Mouse (Mus musculus) MEL (cell line): ENCODE data around the gene Mov10l1. TPM values are rescaled to one million over a fixed set of nuclear protein-coding genes. Genes with fewer than 3 reads are reported as not detected.

Experiments
- DNase-seq: peaks from one replicate; pipeline ENCODE4 v3.0.0; 2011; ENCODE audit warnings: low read depth, low spot score
- H3K27ac ChIP-seq: 2 replicates; pipeline ENCODE4 v1.5.1; 2012; ENCODE audit warnings: low read depth, mild to moderate bottlenecking, control low read depth, low read length, moderate library complexity; ENCODE audit not compliant: control insufficient read depth
- H3K27me3 ChIP-seq, 2 experiments: fragments of 150-350 bp in 1 of 2; sonication (generic) in 1 of 2; 2 replicates each; pipeline ENCODE4 v1.6.1; 2012; ENCODE audit warnings: low read length in 2 of 2, mild to moderate bottlenecking in 2 of 2, improper control_type of control experiment in 1 of 2, moderate library complexity in 1 of 2; ENCODE audit not compliant: insufficient read depth in 2 of 2, control insufficient read depth in 1 of 2
- H3K36me3 ChIP-seq, 2 experiments: 2 replicates each; pipeline ENCODE4 v1.6.1; 2012 to 2014; ENCODE audit warnings: low read length in 2 of 2, improper control_type of control experiment in 1 of 2, inconsistent platforms in 1 of 2, mild to moderate bottlenecking in 1 of 2; ENCODE audit not compliant: insufficient read depth in 2 of 2, control insufficient read depth in 1 of 2
- H3K4me1 ChIP-seq, 2 experiments: fragments of 150-350 bp in 1 of 2; sonication (generic) in 1 of 2; 2 replicates each; pipeline ENCODE4 v1.6.1; 2012; ENCODE audit warnings: low read length in 2 of 2, improper control_type of control experiment in 1 of 2, mild to moderate bottlenecking in 1 of 2; ENCODE audit not compliant: insufficient read depth in 2 of 2, control insufficient read depth in 1 of 2
- H3K4me3 ChIP-seq, 2 experiments: fragments of 150-350 bp in 1 of 2; sonication (generic) in 1 of 2; 2 replicates each; pipeline ENCODE4 v1.5.1; 2012; ENCODE audit warnings: low read depth in 2 of 2, low read length in 2 of 2, mild to moderate bottlenecking in 2 of 2, moderate library complexity in 2 of 2, control low read depth in 1 of 2, improper control_type of control experiment in 1 of 2; ENCODE audit not compliant: control insufficient read depth in 1 of 2, insufficient read depth in 1 of 2
- H3K79me2 ChIP-seq: 2 replicates; pipeline ENCODE4 v1.6.1; 2012; ENCODE audit warnings: mild to moderate bottlenecking, low read length, moderate library complexity; ENCODE audit not compliant: control insufficient read depth, poor library complexity, insufficient read depth
- H3K9ac ChIP-seq: 2 replicates; pipeline ENCODE4 v1.6.1; 2012; ENCODE audit warnings: low read depth, mild to moderate bottlenecking, control low read depth, low read length, moderate library complexity; ENCODE audit not compliant: control insufficient read depth, poor library complexity, severe bottlenecking
- H3K9me3 ChIP-seq: fragments of 150-350 bp; sonication (generic); replicated peaks from 2 replicates; pipeline ENCODE4 v1.6.1; 2012; ENCODE audit warnings: mild to moderate bottlenecking, low read length, improper control_type of control experiment, moderate library complexity; ENCODE audit not compliant: insufficient read depth
- BHLHE40 ChIP-seq: IDR thresholded peaks from 2 replicates; pipeline ENCODE4 v1.6.1; 2012; ENCODE audit warnings: low read depth, mild to moderate bottlenecking, inconsistent platforms, low read length, improper control_type of control experiment, borderline replicate concordance
- CTCF ChIP-seq, 3 experiments: IDR thresholded peaks in 2 of 3; conservative IDR thresholded peaks in 1 of 3; 2 replicates each; pipeline ENCODE4 v1.5.1; 2011 to 2012; ENCODE audit warnings: low read length in 3 of 3, low read depth in 2 of 3, mild to moderate bottlenecking in 2 of 3, improper control_type of control experiment in 1 of 3, inconsistent platforms in 1 of 3, mixed read lengths in 1 of 3, moderate library complexity in 1 of 3; ENCODE audit not compliant: control insufficient read depth in 1 of 3, insufficient read depth in 1 of 3, poor library complexity in 1 of 3, severe bottlenecking in 1 of 3
- EP300 ChIP-seq, 2 experiments: IDR thresholded peaks; 2 replicates each; pipeline ENCODE4 v1.6.1; 2011; ENCODE audit warnings: improper control_type of control experiment in 2 of 2, low read length in 2 of 2, low read depth in 1 of 2, mild to moderate bottlenecking in 1 of 2
- ETS1 ChIP-seq: IDR thresholded peaks from 2 replicates; pipeline ENCODE4 v1.6.1; 2012; ENCODE audit warnings: low read depth, mild to moderate bottlenecking, inconsistent platforms, low read length, improper control_type of control experiment, moderate library complexity
- GABPA ChIP-seq: IDR thresholded peaks from 2 replicates; pipeline ENCODE4 v1.6.1; 2012; ENCODE audit warnings: low read depth, mild to moderate bottlenecking, inconsistent platforms, low read length, improper control_type of control experiment, moderate library complexity
- GATA1 ChIP-seq: IDR thresholded peaks from 2 replicates; pipeline ENCODE4 v1.6.1; 2011; ENCODE audit warnings: low read depth, low read length, improper control_type of control experiment
- HCFC1 ChIP-seq: IDR thresholded peaks from 2 replicates; pipeline ENCODE4 v1.6.1; 2012; ENCODE audit warnings: low read depth, mild to moderate bottlenecking, inconsistent platforms, low read length, improper control_type of control experiment, moderate library complexity
- KAT2A ChIP-seq: conservative IDR thresholded peaks from 2 replicates; pipeline ENCODE4 v1.6.1; 2012; ENCODE audit warnings: low read depth, low read length, improper control_type of control experiment, inconsistent platforms
- MAZ ChIP-seq: IDR thresholded peaks from 2 replicates; pipeline ENCODE4 v1.6.1; 2012; ENCODE audit warnings: low read depth, mild to moderate bottlenecking, inconsistent platforms, low read length, improper control_type of control experiment
- MXI1 ChIP-seq: IDR thresholded peaks from 2 replicates; pipeline ENCODE4 v1.6.1; 2011; ENCODE audit warnings: mild to moderate bottlenecking, low read depth, low read length, improper control_type of control experiment
- MYB ChIP-seq: IDR thresholded peaks from 2 replicates; pipeline ENCODE4 v1.6.1; 2011; ENCODE audit warnings: mild to moderate bottlenecking, low read depth, low read length, improper control_type of control experiment
- MYC ChIP-seq: IDR thresholded peaks from 2 replicates; pipeline ENCODE4 v1.6.1; 2011; ENCODE audit warnings: low read depth, mild to moderate bottlenecking, low read length, improper control_type of control experiment, moderate library complexity
- NELFE ChIP-seq: IDR thresholded peaks from 2 replicates; pipeline ENCODE4 v1.6.1; 2011; ENCODE audit warnings: low read depth, low read length, improper control_type of control experiment
- NRF1 ChIP-seq: IDR thresholded peaks from 2 replicates; pipeline ENCODE4 v1.6.1; 2014; ENCODE audit warnings: low read depth, mild to moderate bottlenecking, inconsistent platforms, low read length, improper control_type of control experiment, moderate library complexity; ENCODE audit not compliant: poor library complexity, insufficient read depth, severe bottlenecking
- POLR2A ChIP-seq, 2 experiments: IDR thresholded peaks; 2 replicates each; pipeline ENCODE4 v1.6.1; 2011 to 2012; ENCODE audit warnings: low read length in 2 of 2, mild to moderate bottlenecking in 2 of 2, control low read depth in 1 of 2, improper control_type of control experiment in 1 of 2, low read depth in 1 of 2, moderate library complexity in 1 of 2; ENCODE audit not compliant: control insufficient read depth in 1 of 2, insufficient read depth in 1 of 2, poor library complexity in 1 of 2
- POLR2AphosphoS2 ChIP-seq: IDR thresholded peaks from 2 replicates; pipeline ENCODE4 v1.6.1; 2011; ENCODE audit warnings: low read length, improper control_type of control experiment
- RAD21 ChIP-seq: IDR thresholded peaks from 2 replicates; pipeline ENCODE4 v1.6.1; 2011; ENCODE audit warnings: mild to moderate bottlenecking, low read depth, low read length, improper control_type of control experiment
- RCOR1 ChIP-seq: IDR thresholded peaks from 2 replicates; pipeline ENCODE4 v1.6.1; 2012; ENCODE audit warnings: low read depth, mild to moderate bottlenecking, inconsistent platforms, low read length, improper control_type of control experiment
- SMC3 ChIP-seq: IDR thresholded peaks from 2 replicates; pipeline ENCODE4 v1.6.1; 2011; ENCODE audit warnings: low read depth, low read length, improper control_type of control experiment
- TCF12 ChIP-seq: IDR thresholded peaks from 2 replicates; pipeline ENCODE4 v1.6.1; 2014; ENCODE audit warnings: low read depth, mild to moderate bottlenecking, inconsistent platforms, low read length, improper control_type of control experiment, moderate library complexity
- USF1 ChIP-seq: IDR thresholded peaks from 2 replicates; pipeline ENCODE4 v1.6.1; 2014; ENCODE audit warnings: low read depth, mild to moderate bottlenecking, inconsistent platforms, low read length, improper control_type of control experiment, moderate library complexity
- USF2 ChIP-seq, 2 experiments: IDR thresholded peaks; 2 replicates each; pipeline ENCODE4 v1.6.1; 2011 to 2012; ENCODE audit warnings: improper control_type of control experiment in 2 of 2, low read length in 2 of 2, borderline replicate concordance in 1 of 2, inconsistent platforms in 1 of 2, low read depth in 1 of 2, mild to moderate bottlenecking in 1 of 2; ENCODE audit not compliant: insufficient read depth in 1 of 2
- ZC3H11A ChIP-seq: IDR thresholded peaks from 2 replicates; pipeline ENCODE4 v1.6.1; 2012; ENCODE audit warnings: low read depth, mild to moderate bottlenecking, inconsistent platforms, low read length, improper control_type of control experiment
- ZKSCAN1 ChIP-seq: IDR thresholded peaks from 2 replicates; pipeline ENCODE4 v1.6.1; 2012; ENCODE audit warnings: low read depth, mild to moderate bottlenecking, inconsistent platforms, low read length, improper control_type of control experiment, moderate library complexity
- ZNF384 ChIP-seq: IDR thresholded peaks from 2 replicates; pipeline ENCODE4 v1.6.1; 2012; ENCODE audit warnings: low read depth, mild to moderate bottlenecking, inconsistent platforms, low read length, improper control_type of control experiment
- polyA plus RNA-seq, 2 experiments: library from polyadenylated mRNA; stranded (reverse) in 1 of 2; unstranded in 1 of 2; fragments of >175 nt in 1 of 2; fragments of >200 nt in 1 of 2; gene quantifications; 2 replicates each; pipeline versions ENCODE4 v1.2.1 to v1.2.4; 2012; ENCODE audit warnings: low replicate concordance in 2 of 2, low read depth in 1 of 2; ENCODE audit not compliant: insufficient read length in 2 of 2, insufficient read depth in 1 of 2, missing spikeins in 1 of 2
- total RNA-seq: library from RNA; depleted of rRNA; stranded (reverse); fragments of 300-350 nt; gene quantifications from 2 replicates; pipeline ENCODE4 v1.2.3, GENCODE M21; 2012

The Mov10l1 gene
- total and polyA plus RNA-seq, 3 experiments = not detected

- Histone ChIP-seq H3K4me1 (no peaks in the 10 kb centered on the region), H3K27ac (no peak overlapping the region), H3K9ac (no peak overlapping the region), H3K36me3 (no peaks in the 10 kb centered on the region), H3K27me3 (peaks cover 2 to 12% of the 10 kb centered on the region in 2 experiments; a peak in 3 of 4 replicates), H3K4me3 (no peak overlapping the region), H3K79me2 (no peaks in the 10 kb centered on the region), H3K9me3 (no peaks in the 10 kb centered on the region)
- TF ChIP-seq CTCF (IDR thresholded peaks at IDR 0.05 in 2 of 3, conservative IDR thresholded peaks at IDR 0.05 in 1 of 3; ENCODE audit: control insufficient read depth in 1 of 3, insufficient read depth in 1 of 3, low read depth in 2 of 3, low read length in 3 of 3, poor library complexity in 1 of 3, severe bottlenecking in 1 of 3) = no peak
- no peak for TF ChIP-seq SMC3
- no peak for TF ChIP-seq BHLHE40
- TF ChIP-seq KAT2A = no peak
- no peak for TF ChIP-seq EP300 (IDR thresholded peaks at IDR 0.05; ENCODE audit: low read depth in 1 of 2, low read length in 2 of 2)
- no peak for TF ChIP-seq GATA1
- no peak for TF ChIP-seq RAD21
- TF ChIP-seq MAZ = no peak
- no peak for TF ChIP-seq ZNF384
- no peak for DNase-seq
Observed at GRCm38 (mm10) chr15:89062518-89062910, 79.8 kb downstream of the Mov10l1 start.

GRCm38 (mm10) chr15:89063001-89063400 is 80.3 kb downstream of the Mov10l1 start:
- no peak overlapping the region for H3K9ac ChIP-seq
- DNase-seq = no peak
- H3K79me2 ChIP-seq = no peaks in the 10 kb centered on the region
- H3K9me3 ChIP-seq = no peaks in the 10 kb centered on the region
- TF ChIP-seq MYC (no peak), MXI1 (no peak), GATA1 (no peak), POLR2AphosphoS2 (no peak), USF2 (IDR thresholded peaks at IDR 0.05; ENCODE audit: borderline replicate concordance in 1 of 2, insufficient read depth in 1 of 2, low read depth in 1 of 2, low read length in 2 of 2) (no peak), NRF1 (no peak), GABPA (no peak), ETS1 (no peak), MYB (no peak), NELFE (no peak), ZKSCAN1 (no peak), USF1 (no peak), BHLHE40 (no peak), TCF12 (no peak), ZC3H11A (no peak), POLR2A (IDR thresholded peaks at IDR 0.05; ENCODE audit: control insufficient read depth in 1 of 2, insufficient read depth in 1 of 2, low read depth in 1 of 2, low read length in 2 of 2, poor library complexity in 1 of 2) (no peak), RCOR1 (no peak), HCFC1 (no peak)
- TF ChIP-seq, all 39 proteins: peak for 0
- Histone ChIP-seq H3K36me3 (no peaks in the 10 kb centered on the region), H3K4me1 (no peaks in the 10 kb centered on the region), H3K27ac (no peak overlapping the region), H3K4me3 (no peak overlapping the region), H3K27me3 (peaks cover 2 to 9% of the 10 kb centered on the region in 2 experiments; a peak in 3 of 4 replicates)
